Mouse (Mus musculus): Measurements from ENCODE around the gene Speer4b. TPM values are rescaled to one million over a fixed set of nuclear protein-coding genes. Genes with fewer than 3 reads are reported as not detected.

The Speer4b gene
- polyA plus RNA-seq, 1 experiment: not detected

GRCm38 (mm10) chr5:27453201-27453845 is 47.9 kb downstream of the Speer4b start:
- Histone ChIP-seq H3K27ac (ENCODE audit: insufficient read depth, low read length) (peak overlapping the region; percentile 13; the same call in 1 of the 2 replicates), H3K4me1 (ENCODE audit: control insufficient read depth, insufficient read depth, low read length) (peaks cover 4% of the 10 kb centered on the region)
- TF ChIP-seq POLR2A (IDR thresholded peaks at IDR 0.05; ENCODE audit: insufficient read depth, low read length) (no peak), CTCF (IDR thresholded peaks at IDR 0.05; ENCODE audit: low read depth, low read length) (no peak), EP300 (IDR thresholded peaks at IDR 0.05; ENCODE audit: insufficient read depth, low read depth, low read length) (no peak)

More at GRCm38 (mm10) chr5:27453201-27453845, 47.9 kb downstream of the Speer4b start:
- Histone ChIP-seq H3K9me3 (replicated peaks; ENCODE audit: control insufficient read depth, insufficient read depth, low read length, poor library complexity, severe bottlenecking) (no peaks in the 10 kb centered on the region), H3K4me3 (ENCODE audit: low read depth, low read length) (no peak overlapping the region), H3K27me3 (ENCODE audit: control insufficient read depth, insufficient read depth, low read length, poor library complexity, severe bottlenecking) (no peaks in the 10 kb centered on the region; the same call in 1 of the 2 replicates), H3K36me3 (ENCODE audit: control insufficient read depth, insufficient read depth, low read length, poor library complexity, severe bottlenecking) (no peaks in the 10 kb centered on the region), H3K9ac (ENCODE audit: low read depth, poor library complexity, severe bottlenecking) (no peak overlapping the region)
